Mouse (Mus musculus): Measurements from ENCODE around the gene Cyp4f37. TPM values are rescaled to one million over a fixed set of nuclear protein-coding genes. Genes with fewer than 3 reads are reported as not detected.
"Not testable (repeated sequence)": the region's sequence is repeated elsewhere in the genome, so short reads cannot be mapped to it uniquely, and the experiment has no call there.

Cyp4f37 gene
- polyA plus RNA-seq, 1 experiment from 2014 or later: not detected

DNA sequence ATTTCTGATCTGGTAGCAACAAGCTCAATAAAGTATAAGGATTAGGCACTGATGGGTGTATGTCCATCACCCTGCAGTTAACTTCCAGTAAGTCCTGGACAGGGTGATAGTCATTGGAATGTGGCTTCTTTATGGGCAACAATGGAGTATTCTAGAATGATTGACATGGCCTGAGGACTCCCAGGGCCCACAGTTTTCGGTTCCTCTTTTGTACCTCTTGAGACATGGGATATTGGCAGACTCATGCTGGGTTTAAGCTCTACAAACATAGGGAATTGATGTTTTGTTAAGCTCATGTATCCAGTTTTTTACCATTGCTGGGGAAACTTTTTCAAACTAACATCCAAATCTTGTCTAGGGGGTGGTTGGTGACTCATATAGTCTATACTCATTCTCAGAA, 3.9 kb upstream of the Cyp4f37 start:
- no peak overlapping the region for H3K4me2 ChIP-seq
- ATAC-seq (ENCODE audit: insufficient read depth): no peak
- WGBS: 70% methylated on average over 1 of the region's 1 CpGs

DNA sequence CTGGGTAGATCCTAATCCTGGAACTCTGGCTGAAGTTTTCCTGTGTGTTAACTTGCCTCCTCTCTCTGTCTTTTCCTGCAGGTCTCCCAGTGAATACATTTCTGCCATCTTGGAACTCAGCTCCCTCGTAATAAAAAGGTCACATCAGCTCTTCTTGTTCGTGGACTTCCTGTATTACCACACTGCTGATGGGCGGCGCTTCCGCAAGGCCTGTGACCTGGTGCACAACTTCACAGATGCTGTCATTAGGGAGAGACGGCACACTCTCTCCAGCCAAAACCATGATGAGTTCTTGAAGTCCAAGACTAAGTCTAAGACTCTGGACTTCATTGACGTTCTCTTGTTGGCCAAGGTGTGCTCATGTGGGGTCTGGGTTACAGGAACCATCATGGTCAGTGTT, 8.6 kb downstream of the Cyp4f37 start:
- not testable (repeated sequence) for H3K27ac ChIP-seq (ENCODE audit: low read depth); H3K4me3 ChIP-seq (ENCODE audit: low read depth, low read length); DNase-seq; H3K9ac ChIP-seq; H3K36me3 ChIP-seq (ENCODE audit: insufficient read depth); H3K4me2 ChIP-seq; H3K27me3 ChIP-seq (ENCODE audit: insufficient read depth, low read length); H3K9me3 ChIP-seq (ENCODE audit: low read depth, low read length); ATAC-seq (ENCODE audit: insufficient read depth); H3K4me1 ChIP-seq (ENCODE audit: insufficient read depth)
- 77% methylated on average over 7 of the region's 7 CpGs for WGBS

More for the DNA sequence above, 3.9 kb upstream of the Cyp4f37 start:
- Histone ChIP-seq H3K27me3 (ENCODE audit: insufficient read depth, low read length) (no peaks in the 10 kb centered on the region), H3K4me3 (ENCODE audit: low read depth, low read length) (no peak overlapping the region), H3K9ac (no peak overlapping the region), H3K27ac (ENCODE audit: low read depth) (no peak overlapping the region), H3K4me1 (ENCODE audit: insufficient read depth) (no peaks in the 10 kb centered on the region), H3K36me3 (ENCODE audit: insufficient read depth) (no peaks in the 10 kb centered on the region), H3K9me3 (ENCODE audit: low read depth, low read length) (peaks cover 4% of the 10 kb centered on the region; the same call in 1 of the 2 replicates)
- no peak for DNase-seq
- TF ChIP-seq CTCF (IDR thresholded peaks at IDR 0.05; ENCODE audit: low read depth): no peak

DNA sequence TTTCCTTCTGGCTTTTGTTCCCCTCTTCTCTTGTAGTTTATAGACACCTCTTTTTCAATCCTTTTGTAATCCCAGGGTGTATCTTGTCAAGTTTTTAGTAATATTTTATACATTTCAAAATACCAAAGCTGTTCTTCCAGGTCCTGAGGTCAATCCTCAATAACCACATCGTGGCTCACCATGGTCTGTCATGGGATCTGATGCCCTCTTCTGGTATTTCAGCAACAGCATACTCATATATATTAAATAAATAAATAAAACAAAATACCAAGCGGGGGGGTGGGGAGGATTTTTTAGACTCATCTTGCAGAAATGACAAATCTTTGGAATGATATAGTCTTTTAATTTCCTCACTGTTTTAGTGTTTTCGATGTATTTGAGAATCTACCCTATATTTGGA, 10.8 kb downstream of the Cyp4f37 start:
- no peaks in the 10 kb centered on the region for H3K4me1 ChIP-seq (ENCODE audit: insufficient read depth)
- no peaks in the 10 kb centered on the region for H3K9me3 ChIP-seq (ENCODE audit: low read depth, low read length)
- 71% methylated on average over 3 of the region's 3 CpGs for WGBS
- no peak for TF ChIP-seq CTCF (IDR thresholded peaks at IDR 0.05; ENCODE audit: low read depth)
- H3K27me3 ChIP-seq (ENCODE audit: insufficient read depth, low read length): no peaks in the 10 kb centered on the region
- no peak for ATAC-seq (ENCODE audit: insufficient read depth)
- H3K27ac ChIP-seq (ENCODE audit: low read depth): no peak overlapping the region
- no peak for DNase-seq
- no peak overlapping the region for H3K9ac ChIP-seq
- H3K4me2 ChIP-seq: no peak overlapping the region
- no peak overlapping the region for H3K4me3 ChIP-seq (ENCODE audit: low read depth, low read length)
- no peaks in the 10 kb centered on the region for H3K36me3 ChIP-seq (ENCODE audit: insufficient read depth)

DNA sequence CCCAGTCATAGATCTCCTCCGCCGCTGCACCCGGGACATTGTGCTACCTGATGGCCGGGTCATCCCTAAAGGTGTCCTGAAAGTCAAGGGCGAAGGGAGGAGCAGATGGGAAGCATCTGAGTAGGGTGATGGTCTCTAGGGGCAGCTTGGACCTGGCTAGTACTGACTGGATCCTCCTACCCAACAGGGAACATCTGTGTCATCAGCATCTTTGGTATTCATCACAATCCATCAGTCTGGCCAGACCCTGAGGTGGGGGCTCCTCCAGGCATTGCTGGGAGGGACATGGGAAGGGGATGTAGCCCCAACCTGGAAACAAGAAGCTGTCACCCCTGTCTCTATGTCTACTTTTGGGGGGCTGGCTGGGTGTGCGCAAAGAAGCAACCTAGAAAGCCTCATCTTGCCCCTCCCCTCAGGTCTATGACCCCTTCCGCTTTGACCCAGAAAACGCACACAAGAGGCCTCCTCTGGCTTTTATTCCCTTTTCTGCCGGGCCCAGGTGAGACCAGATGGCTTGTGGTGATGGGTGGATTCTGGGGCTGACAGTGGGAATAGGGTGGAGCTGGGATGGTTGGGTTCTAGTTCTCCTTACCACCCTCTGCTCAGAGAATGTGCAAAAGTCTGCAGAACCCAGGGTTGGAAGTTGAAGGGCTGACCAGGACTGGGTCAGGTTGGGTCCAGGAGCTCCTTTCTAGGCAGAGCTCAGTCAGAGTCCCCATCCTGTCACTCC, 13.3 kb downstream of the Cyp4f37 start:
- not testable (repeated sequence) for H3K27ac ChIP-seq (ENCODE audit: low read depth); DNase-seq; H3K9me3 ChIP-seq (ENCODE audit: low read depth, low read length); H3K4me1 ChIP-seq (ENCODE audit: insufficient read depth); H3K36me3 ChIP-seq (ENCODE audit: insufficient read depth); H3K27me3 ChIP-seq (ENCODE audit: insufficient read depth, low read length)
- H3K4me2 ChIP-seq: peak overlapping the region; percentile 65
- ATAC-seq (ENCODE audit: insufficient read depth): peak; percentile 28; the same call in 1 of the 2 replicates
- peak overlapping the region; percentile 30 for H3K4me3 ChIP-seq (ENCODE audit: low read depth, low read length)
- 76% methylated on average over 9 of the region's 9 CpGs for WGBS
- peak overlapping the region; percentile 46; the same call in 1 of the 2 replicates for H3K9ac ChIP-seq

GRCm38 (mm10) chr17:32634972-32635314, 13.8 kb downstream of the Cyp4f37 start:
- Histone ChIP-seq H3K9me3 (ENCODE audit: low read depth, low read length) (no peaks in the 10 kb centered on the region), H3K36me3 (ENCODE audit: insufficient read depth) (no peaks in the 10 kb centered on the region), H3K4me3 (ENCODE audit: low read depth, low read length) (peak overlapping the region; percentile 30), H3K9ac (peak overlapping the region; percentile 46), H3K27ac (ENCODE audit: low read depth) (no peak overlapping the region), H3K4me2 (peak overlapping the region; percentile 65), H3K4me1 (ENCODE audit: insufficient read depth) (no peaks in the 10 kb centered on the region), H3K27me3 (ENCODE audit: insufficient read depth, low read length) (no peaks in the 10 kb centered on the region)
- peak; percentile 95 for TF ChIP-seq CTCF (IDR thresholded peaks at IDR 0.05; ENCODE audit: low read depth)
- WGBS: 1% methylated on average over 17 of the region's 17 CpGs
- peak; percentile 92 for DNase-seq
- ATAC-seq (ENCODE audit: insufficient read depth): peak; percentile 79

- Histone ChIP-seq H3K4me1 (ENCODE audit: insufficient read depth) (no peaks in the 10 kb centered on the region), H3K9me3 (ENCODE audit: low read depth, low read length) (no peaks in the 10 kb centered on the region), H3K4me3 (ENCODE audit: low read depth, low read length) (no peak overlapping the region), H3K36me3 (ENCODE audit: insufficient read depth) (no peaks in the 10 kb centered on the region), H3K9ac (no peak overlapping the region), H3K27ac (ENCODE audit: low read depth) (no peak overlapping the region), H3K27me3 (ENCODE audit: insufficient read depth, low read length) (no peaks in the 10 kb centered on the region), H3K4me2 (no peak overlapping the region)
- WGBS: 65% methylated on average over 3 of the region's 3 CpGs
- no peak for DNase-seq
- TF ChIP-seq CTCF (IDR thresholded peaks at IDR 0.05; ENCODE audit: low read depth): no peak
- ATAC-seq (ENCODE audit: insufficient read depth): no peak
Measured at GRCm38 (mm10) chr17:32636341-32636740, 15.2 kb downstream of the Cyp4f37 start.

- 69% methylated on average over 2 of the region's 2 CpGs for WGBS
- DNase-seq (no peak), ATAC-seq (ENCODE audit: insufficient read depth) (no peak)
- no peaks in the 10 kb centered on the region for H3K9me3 ChIP-seq (ENCODE audit: low read depth, low read length)
- no peak overlapping the region for H3K9ac ChIP-seq
- no peaks in the 10 kb centered on the region for H3K27me3 ChIP-seq (ENCODE audit: insufficient read depth, low read length)
- H3K4me1 ChIP-seq (ENCODE audit: insufficient read depth): no peaks in the 10 kb centered on the region
- H3K27ac ChIP-seq (ENCODE audit: low read depth): no peak overlapping the region
- TF ChIP-seq CTCF (IDR thresholded peaks at IDR 0.05; ENCODE audit: low read depth): no peak
- H3K36me3 ChIP-seq (ENCODE audit: insufficient read depth): no peaks in the 10 kb centered on the region
- H3K4me2 ChIP-seq: no peak overlapping the region
- no peak overlapping the region for H3K4me3 ChIP-seq (ENCODE audit: low read depth, low read length)
Measured at GRCm38 (mm10) chr17:32637151-32637550, 16.0 kb downstream of the Cyp4f37 start.

Data from lung, embryonic 14.5 days (tissue).